Mouse (Mus musculus) MEL (cell line): ENCODE measurements around the gene Slc25a34. TPM values are rescaled to one million over a fixed set of nuclear protein-coding genes. Genes with fewer than 3 reads are reported as not detected.

ENCODE experiments used
- DNase-seq: peaks from one replicate; pipeline ENCODE4 v3.0.0; 2011; ENCODE audit warnings: low read depth, low spot score
- H3K27ac ChIP-seq: 2 replicates; pipeline ENCODE4 v1.5.1; 2012; ENCODE audit warnings: low read depth, mild to moderate bottlenecking, control low read depth, low read length, moderate library complexity; ENCODE audit not compliant: control insufficient read depth
- H3K27me3 ChIP-seq, 2 experiments: fragments of 150-350 bp in 1 of 2; sonication (generic) in 1 of 2; 2 replicates each; pipeline ENCODE4 v1.6.1; 2012; ENCODE audit warnings: low read length in 2 of 2, mild to moderate bottlenecking in 2 of 2, improper control_type of control experiment in 1 of 2, moderate library complexity in 1 of 2; ENCODE audit not compliant: insufficient read depth in 2 of 2, control insufficient read depth in 1 of 2
- H3K36me3 ChIP-seq, 2 experiments: 2 replicates each; pipeline ENCODE4 v1.6.1; 2012 to 2014; ENCODE audit warnings: low read length in 2 of 2, improper control_type of control experiment in 1 of 2, inconsistent platforms in 1 of 2, mild to moderate bottlenecking in 1 of 2; ENCODE audit not compliant: insufficient read depth in 2 of 2, control insufficient read depth in 1 of 2
- H3K4me1 ChIP-seq, 2 experiments: fragments of 150-350 bp in 1 of 2; sonication (generic) in 1 of 2; 2 replicates each; pipeline ENCODE4 v1.6.1; 2012; ENCODE audit warnings: low read length in 2 of 2, improper control_type of control experiment in 1 of 2, mild to moderate bottlenecking in 1 of 2; ENCODE audit not compliant: insufficient read depth in 2 of 2, control insufficient read depth in 1 of 2
- H3K4me3 ChIP-seq, 2 experiments: fragments of 150-350 bp in 1 of 2; sonication (generic) in 1 of 2; 2 replicates each; pipeline ENCODE4 v1.5.1; 2012; ENCODE audit warnings: low read depth in 2 of 2, low read length in 2 of 2, mild to moderate bottlenecking in 2 of 2, moderate library complexity in 2 of 2, control low read depth in 1 of 2, improper control_type of control experiment in 1 of 2; ENCODE audit not compliant: control insufficient read depth in 1 of 2, insufficient read depth in 1 of 2
- H3K79me2 ChIP-seq: 2 replicates; pipeline ENCODE4 v1.6.1; 2012; ENCODE audit warnings: mild to moderate bottlenecking, low read length, moderate library complexity; ENCODE audit not compliant: control insufficient read depth, poor library complexity, insufficient read depth
- H3K9ac ChIP-seq: 2 replicates; pipeline ENCODE4 v1.6.1; 2012; ENCODE audit warnings: low read depth, mild to moderate bottlenecking, control low read depth, low read length, moderate library complexity; ENCODE audit not compliant: control insufficient read depth, poor library complexity, severe bottlenecking
- H3K9me3 ChIP-seq: fragments of 150-350 bp; sonication (generic); replicated peaks from 2 replicates; pipeline ENCODE4 v1.6.1; 2012; ENCODE audit warnings: mild to moderate bottlenecking, low read length, improper control_type of control experiment, moderate library complexity; ENCODE audit not compliant: insufficient read depth
- BHLHE40 ChIP-seq: IDR thresholded peaks from 2 replicates; pipeline ENCODE4 v1.6.1; 2012; ENCODE audit warnings: low read depth, mild to moderate bottlenecking, inconsistent platforms, low read length, improper control_type of control experiment, borderline replicate concordance
- CHD1 ChIP-seq: IDR thresholded peaks from 2 replicates; pipeline ENCODE4 v1.6.1; 2012; ENCODE audit warnings: low read depth, mild to moderate bottlenecking, inconsistent platforms, low read length, improper control_type of control experiment
- E2F4 ChIP-seq: IDR thresholded peaks from 2 replicates; pipeline ENCODE4 v1.6.1; 2011; ENCODE audit warnings: low read depth, low read length, improper control_type of control experiment, borderline replicate concordance
- ETS1 ChIP-seq: IDR thresholded peaks from 2 replicates; pipeline ENCODE4 v1.6.1; 2012; ENCODE audit warnings: low read depth, mild to moderate bottlenecking, inconsistent platforms, low read length, improper control_type of control experiment, moderate library complexity
- GATA1 ChIP-seq: IDR thresholded peaks from 2 replicates; pipeline ENCODE4 v1.6.1; 2011; ENCODE audit warnings: low read depth, low read length, improper control_type of control experiment
- HCFC1 ChIP-seq: IDR thresholded peaks from 2 replicates; pipeline ENCODE4 v1.6.1; 2012; ENCODE audit warnings: low read depth, mild to moderate bottlenecking, inconsistent platforms, low read length, improper control_type of control experiment, moderate library complexity
- MEF2A ChIP-seq: IDR thresholded peaks from 2 replicates; pipeline ENCODE4 v1.6.1; 2014; ENCODE audit warnings: low read depth, mild to moderate bottlenecking, inconsistent platforms, low read length, improper control_type of control experiment; ENCODE audit not compliant: poor library complexity, insufficient replicate concordance, severe bottlenecking; ENCODE audit errors: extremely low read depth
- MYB ChIP-seq: IDR thresholded peaks from 2 replicates; pipeline ENCODE4 v1.6.1; 2011; ENCODE audit warnings: mild to moderate bottlenecking, low read depth, low read length, improper control_type of control experiment
- MYC ChIP-seq: IDR thresholded peaks from 2 replicates; pipeline ENCODE4 v1.6.1; 2011; ENCODE audit warnings: low read depth, mild to moderate bottlenecking, low read length, improper control_type of control experiment, moderate library complexity
- NRF1 ChIP-seq: IDR thresholded peaks from 2 replicates; pipeline ENCODE4 v1.6.1; 2014; ENCODE audit warnings: low read depth, mild to moderate bottlenecking, inconsistent platforms, low read length, improper control_type of control experiment, moderate library complexity; ENCODE audit not compliant: poor library complexity, insufficient read depth, severe bottlenecking
- RAD21 ChIP-seq: IDR thresholded peaks from 2 replicates; pipeline ENCODE4 v1.6.1; 2011; ENCODE audit warnings: mild to moderate bottlenecking, low read depth, low read length, improper control_type of control experiment
- SIN3A ChIP-seq: IDR thresholded peaks from 2 replicates; pipeline ENCODE4 v1.6.1; 2012; ENCODE audit warnings: low read length, improper control_type of control experiment, inconsistent platforms
- TAL1 ChIP-seq: IDR thresholded peaks from 2 replicates; pipeline ENCODE4 v1.6.1; 2012; ENCODE audit warnings: mild to moderate bottlenecking, inconsistent platforms, low read length, moderate library complexity, mixed read lengths
- ZKSCAN1 ChIP-seq: IDR thresholded peaks from 2 replicates; pipeline ENCODE4 v1.6.1; 2012; ENCODE audit warnings: low read depth, mild to moderate bottlenecking, inconsistent platforms, low read length, improper control_type of control experiment, moderate library complexity
- ZMIZ1 ChIP-seq: IDR thresholded peaks from 2 replicates; pipeline ENCODE4 v1.6.1; 2012; ENCODE audit warnings: low read depth, mild to moderate bottlenecking, inconsistent platforms, low read length, improper control_type of control experiment, moderate library complexity
- ZNF384 ChIP-seq: IDR thresholded peaks from 2 replicates; pipeline ENCODE4 v1.6.1; 2012; ENCODE audit warnings: low read depth, mild to moderate bottlenecking, inconsistent platforms, low read length, improper control_type of control experiment
- polyA plus RNA-seq, 2 experiments: library from polyadenylated mRNA; stranded (reverse) in 1 of 2; unstranded in 1 of 2; fragments of >175 nt in 1 of 2; fragments of >200 nt in 1 of 2; gene quantifications; 2 replicates each; pipeline versions ENCODE4 v1.2.1 to v1.2.4; 2012; ENCODE audit warnings: low replicate concordance in 2 of 2, low read depth in 1 of 2; ENCODE audit not compliant: insufficient read length in 2 of 2, insufficient read depth in 1 of 2, missing spikeins in 1 of 2
- total RNA-seq: library from RNA; depleted of rRNA; stranded (reverse); fragments of 300-350 nt; gene quantifications from 2 replicates; pipeline ENCODE4 v1.2.3, GENCODE M21; 2012

Slc25a34 gene
- total and polyA plus RNA-seq, 3 experiments: 0.10 TPM; not detected in 2

GRCm38 (mm10) chr4:141641353-141641771 lies 17.7 kb upstream of the Slc25a34 start:
- Histone ChIP-seq H3K4me1 (no peaks in the 10 kb centered on the region), H3K36me3 (no peaks in the 10 kb centered on the region; a peak in 1 of 4 replicates), H3K79me2 (no peaks in the 10 kb centered on the region), H3K9ac (no peak overlapping the region), H3K9me3 (no peaks in the 10 kb centered on the region), H3K4me3 (no peak overlapping the region), H3K27ac (no peak overlapping the region), H3K27me3 (no peaks in the 10 kb centered on the region)
- TF ChIP-seq GATA1: no peak
- no peak for TF ChIP-seq E2F4
- no peak for DNase-seq

GRCm38 (mm10) chr4:141639474-141639873 lies 15.9 kb upstream of the Slc25a34 start:
- no peaks in the 10 kb centered on the region for H3K4me1 ChIP-seq
- no peaks in the 10 kb centered on the region for H3K9me3 ChIP-seq
- no peak overlapping the region for H3K27ac ChIP-seq
- H3K4me3 ChIP-seq: no peak overlapping the region
- H3K27me3 ChIP-seq: no peaks in the 10 kb centered on the region
- H3K36me3 ChIP-seq: no peaks in the 10 kb centered on the region; a peak in 1 of 4 replicates
- TF ChIP-seq HCFC1 (no peak), NRF1 (no peak), ETS1 (no peak), MYB (no peak), RAD21 (no peak), MYC (no peak), CHD1 (no peak), BHLHE40 (no peak), TAL1 (no peak), ZKSCAN1 (no peak), MEF2A (no peak), ZMIZ1 (no peak)
- no peak overlapping the region for H3K9ac ChIP-seq
- no peaks in the 10 kb centered on the region for H3K79me2 ChIP-seq
- no peak for DNase-seq

- Histone ChIP-seq H3K36me3 (peaks cover 0 to 1% of the 10 kb centered on the region in 2 experiments; a peak in 1 of 4 replicates), H3K9ac (no peak overlapping the region), H3K27me3 (no peaks in the 10 kb centered on the region), H3K4me3 (no peak overlapping the region), H3K27ac (no peak overlapping the region), H3K4me1 (no peaks in the 10 kb centered on the region), H3K79me2 (no peaks in the 10 kb centered on the region)
- no peak for DNase-seq
- no peak for TF ChIP-seq ETS1
- TF ChIP-seq ZNF384: no peak
- TF ChIP-seq SIN3A: no peak
- TF ChIP-seq, all 39 proteins: peak for 0
- H3K9me3 ChIP-seq: no peaks in the 10 kb centered on the region
Measured at GRCm38 (mm10) chr4:141636693-141637092, 13.1 kb upstream of the Slc25a34 start.
